Mouse (Mus musculus) liver, adult 2 months (tissue): ENCODE results near the gene 4931428L18Rik.

ENCODE experiments used
- CTCF ChIP-seq: fragments of 200-500 bp; IDR thresholded peaks from 2 replicates; pipeline ENCODE4 v1.5.1; 2011; ENCODE audit warnings: low read depth, low read length, control low read depth
- POLR2A ChIP-seq: fragments of 200-500 bp; IDR thresholded peaks from 2 replicates; pipeline ENCODE4 v1.6.1; 2011; ENCODE audit warnings: low read length, control low read depth; ENCODE audit not compliant: insufficient read depth; ENCODE audit errors: extremely low read depth

- TF ChIP-seq CTCF (no peak), POLR2A (no peak)
Measured at GRCm38 (mm10) chr1:31149671-31150070, 72.8 kb downstream of the 4931428L18Rik start.
